Mouse (Mus musculus) intestine, embryonic 14.5 days (tissue): Measurements from ENCODE around the gene Ctss. TPM values are rescaled to one million over a fixed set of nuclear protein-coding genes. Genes with fewer than 3 reads are reported as not detected.

Experiments used
- ATAC-seq: fragments of 200-750 bp; cut with Nextera tagmentation; replicated peaks from 2 replicates; pipeline ENCODE4 v1.8.0; 2017; ENCODE audit warnings: low read depth, moderate number of reproducible peaks, moderate TSS enrichment, moderate library complexity; ENCODE audit not compliant: low FRiP score, low TSS enrichment
- DNase-seq: peaks from one replicate; pipeline ENCODE4 v3.0.0-alpha.2; 2018; ENCODE audit warnings: low spot score
- H3K27ac ChIP-seq: fragments of 300-500 bp; sonication (generic); 2 replicates; pipeline ENCODE4 v1.5.1; 2014; ENCODE audit warnings: low read depth, mild to moderate bottlenecking, control low read depth
- H3K27me3 ChIP-seq: fragments of 300-500 bp; sonication (generic); replicated peaks from 2 replicates; pipeline ENCODE4 v1.6.1; 2014; ENCODE audit warnings: low read length, control low read depth; ENCODE audit not compliant: control insufficient read depth, insufficient read depth
- H3K36me3 ChIP-seq: fragments of 300-500 bp; sonication (generic); 2 replicates; pipeline ENCODE4 v1.6.1; 2014; ENCODE audit warnings: low read length, control low read depth; ENCODE audit not compliant: control insufficient read depth, insufficient read depth
- H3K4me1 ChIP-seq: fragments of 300-500 bp; sonication (generic); replicated peaks from 2 replicates; pipeline ENCODE4 v1.6.1; 2014; ENCODE audit warnings: low read length, control low read depth, mixed read lengths; ENCODE audit not compliant: control insufficient read depth, insufficient read depth
- H3K4me2 ChIP-seq: fragments of 300-500 bp; sonication (generic); 2 replicates; pipeline ENCODE4 v1.6.1; 2014; ENCODE audit warnings: low read length
- H3K4me3 ChIP-seq: fragments of 300-500 bp; sonication (generic); 2 replicates; pipeline ENCODE4 v1.5.1; 2014; ENCODE audit warnings: low read depth, low read length, control low read depth, mixed read lengths
- H3K9ac ChIP-seq: fragments of 300-500 bp; sonication (generic); 2 replicates; pipeline ENCODE4 v1.6.1; 2014; ENCODE audit warnings: mild to moderate bottlenecking, low read length
- H3K9me3 ChIP-seq: fragments of 300-500 bp; sonication (generic); 2 replicates; pipeline ENCODE4 v1.6.1; 2016; ENCODE audit warnings: low read length, control low read depth; ENCODE audit not compliant: control insufficient read depth
- WGBS: fragments of 180-500 bp; shearing (Covaris S2); extraction: QIAGEN DNeasy Blood & Tissue Kit; methylation state at CpG from one replicate; pipeline ENCODE4 v1.1.7; 2014; 5-methylcytosine and 5-hydroxymethylcytosine counted together
- polyA plus RNA-seq: library from polyadenylated mRNA; unstranded; fragments of >200 nt; fragmentation: Nextera tagmentation; extraction: Ambion mirVana; gene quantifications from 2 replicates; pipeline ENCODE4 v1.2.1, GENCODE M21; 2014

Ctss gene
- polyA plus RNA-seq, 1 experiment from 2014 or later, result 26.6 TPM

DNA sequence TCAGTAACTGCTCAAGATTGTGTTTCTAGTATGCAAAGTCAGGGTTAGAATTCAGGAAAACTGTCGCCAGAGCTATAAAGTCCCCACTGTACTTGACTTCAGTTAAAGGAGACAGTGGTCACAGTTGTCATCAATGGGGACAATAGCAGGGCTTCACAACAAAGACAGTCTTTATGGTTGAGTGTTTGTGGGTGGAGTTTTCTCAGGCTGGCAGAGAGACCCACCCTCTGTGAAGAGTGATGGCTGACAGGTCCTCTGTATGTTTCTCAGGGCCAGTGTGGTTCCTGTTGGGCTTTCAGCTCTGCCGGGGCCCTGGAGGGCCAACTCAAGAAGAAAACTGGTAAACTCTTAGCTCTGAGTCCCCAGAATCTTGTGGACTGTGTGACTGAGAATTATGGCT is 24.3 kb upstream of the Ctss start:
- no peaks in the 10 kb centered on the region for H3K9me3 ChIP-seq
- WGBS, result 63% methylated on average over 2 of the region's 2 CpGs
- H3K27ac ChIP-seq, result no peak overlapping the region
- no peak overlapping the region for H3K4me2 ChIP-seq
- no peaks in the 10 kb centered on the region for H3K4me1 ChIP-seq
- no peaks in the 10 kb centered on the region for H3K27me3 ChIP-seq
- no peak overlapping the region for H3K9ac ChIP-seq
- ATAC-seq (no peak), DNase-seq (no peak)
- H3K4me3 ChIP-seq, result no peak overlapping the region
- no peaks in the 10 kb centered on the region for H3K36me3 ChIP-seq

- Histone ChIP-seq H3K4me3 (no peak overlapping the region), H3K9me3 (no peaks in the 10 kb centered on the region), H3K9ac (no peak overlapping the region), H3K4me2 (no peak overlapping the region), H3K27me3 (no peaks in the 10 kb centered on the region), H3K4me1 (no peaks in the 10 kb centered on the region), H3K36me3 (no peaks in the 10 kb centered on the region), H3K27ac (no peak overlapping the region)
- 75% methylated on average over 6 of the region's 6 CpGs for WGBS
- ATAC-seq (no peak), DNase-seq (no peak)
Observed at GRCm38 (mm10) chr3:95509348-95509747, 17.2 kb upstream of the Ctss start.

DNA sequence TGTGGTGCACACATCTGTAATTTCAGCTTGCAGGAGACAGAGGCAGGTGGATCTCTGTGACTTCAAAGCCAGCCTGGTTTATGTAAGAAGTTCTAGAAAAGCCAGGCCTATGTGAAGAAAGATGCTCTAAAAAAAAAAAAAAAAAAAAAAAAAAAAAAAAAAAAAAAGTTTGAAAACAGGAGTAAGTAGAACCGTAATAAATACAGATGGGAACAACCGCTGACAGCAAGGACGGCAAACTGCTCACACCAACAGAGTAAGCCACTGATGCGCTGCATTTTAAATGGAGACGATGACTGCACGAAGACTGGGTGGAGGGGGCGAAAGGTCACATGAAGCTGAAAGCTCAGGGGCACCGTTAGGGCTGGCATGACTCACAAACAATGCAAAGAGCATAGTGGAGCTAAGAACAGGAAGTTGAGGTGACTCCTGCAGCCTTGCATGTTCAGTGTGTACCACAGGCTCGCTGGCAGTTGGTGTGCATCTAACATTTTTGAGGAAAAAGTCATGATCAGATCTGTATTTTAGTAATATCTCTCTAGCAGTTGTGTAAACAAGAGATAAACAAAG is 14.9 kb upstream of the Ctss start:
- Histone ChIP-seq H3K4me1 (no peaks in the 10 kb centered on the region), H3K27me3 (no peaks in the 10 kb centered on the region), H3K4me2 (no peak overlapping the region), H3K9me3 (no peaks in the 10 kb centered on the region), H3K27ac (no peak overlapping the region), H3K4me3 (no peak overlapping the region), H3K36me3 (no peaks in the 10 kb centered on the region), H3K9ac (no peak overlapping the region)
- WGBS, result 69% methylated on average over 9 of the region's 9 CpGs
- DNase-seq (no peak), ATAC-seq (no peak)

DNA sequence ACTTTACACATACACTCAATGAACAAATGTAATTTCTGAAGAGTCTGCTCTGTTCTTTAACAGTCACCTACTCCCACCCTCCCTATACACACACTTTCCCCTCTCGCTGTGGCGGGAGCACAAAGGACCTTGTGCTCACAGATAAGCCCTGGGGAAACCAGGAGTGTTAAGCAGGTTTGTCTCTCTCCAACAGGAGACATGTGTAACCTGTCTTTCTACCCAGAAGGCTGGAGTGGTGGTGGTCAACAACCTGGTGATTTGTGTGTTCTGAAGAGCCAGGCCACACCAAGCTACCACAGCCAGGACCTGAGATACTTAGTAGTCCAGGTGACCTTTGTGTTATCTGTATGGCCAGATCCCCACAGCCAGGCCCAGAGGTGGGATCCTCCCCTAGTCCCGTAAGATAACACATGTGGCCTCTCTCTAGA is 10.0 kb upstream of the Ctss start:
- H3K4me3 ChIP-seq, result no peak overlapping the region
- no peaks in the 10 kb centered on the region for H3K9me3 ChIP-seq
- no peak overlapping the region for H3K4me2 ChIP-seq
- 0 out of 2 replicates have a peak, but pooled peaks have one; percentile 16 for ATAC-seq
- WGBS, result 85% methylated on average over 3 of the region's 3 CpGs
- no peak overlapping the region for H3K9ac ChIP-seq
- no peaks in the 10 kb centered on the region for H3K27me3 ChIP-seq
- no peak for DNase-seq
- H3K4me1 ChIP-seq, result peaks cover 3% of the 10 kb centered on the region; the same call in 1 of the 2 replicates
- no peaks in the 10 kb centered on the region for H3K36me3 ChIP-seq
- no peak overlapping the region for H3K27ac ChIP-seq

DNA sequence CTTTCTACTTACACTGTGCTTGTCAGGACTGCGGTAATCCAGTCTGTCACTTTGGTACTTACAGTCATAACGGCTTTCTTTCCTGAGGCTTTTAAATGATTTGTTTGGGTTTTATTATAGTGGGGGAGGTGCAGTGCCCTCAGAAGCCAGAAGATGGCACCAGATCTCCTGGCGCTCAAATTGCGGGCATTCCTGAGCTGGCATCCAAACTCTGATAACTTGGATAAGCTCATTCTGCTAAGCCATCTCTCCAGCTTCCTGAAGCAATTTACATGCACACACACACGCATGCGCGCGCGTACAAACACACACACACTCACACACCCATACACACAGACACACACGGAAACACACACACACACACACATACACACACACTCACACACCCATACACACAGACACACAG is 9.1 kb upstream of the Ctss start:
- H3K4me2 ChIP-seq, result peak overlapping the region; percentile 18; the same call in 1 of the 2 replicates
- no peaks in the 10 kb centered on the region for H3K27me3 ChIP-seq
- no peaks in the 10 kb centered on the region for H3K9me3 ChIP-seq
- ATAC-seq, result no peak; the same call in 1 of the 2 replicates
- WGBS, result 14% methylated on average over 10 of the region's 10 CpGs
- H3K4me1 ChIP-seq, result peaks cover 3% of the 10 kb centered on the region; the same call in 1 of the 2 replicates
- no peak overlapping the region for H3K9ac ChIP-seq
- DNase-seq, result peak; percentile 84
- no peak overlapping the region for H3K27ac ChIP-seq
- no peak overlapping the region for H3K4me3 ChIP-seq
- no peaks in the 10 kb centered on the region for H3K36me3 ChIP-seq

GRCm38 (mm10) chr3:95518891-95519290 is 7.7 kb upstream of the Ctss start:
- no peak overlapping the region for H3K4me2 ChIP-seq
- no peaks in the 10 kb centered on the region for H3K27me3 ChIP-seq
- no peaks in the 10 kb centered on the region for H3K9me3 ChIP-seq
- ATAC-seq (no peak), DNase-seq (no peak)
- H3K36me3 ChIP-seq, result no peaks in the 10 kb centered on the region
- no peak overlapping the region for H3K27ac ChIP-seq
- H3K4me1 ChIP-seq, result peaks cover 3% of the 10 kb centered on the region; the same call in 1 of the 2 replicates
- H3K9ac ChIP-seq, result no peak overlapping the region
- no peak overlapping the region for H3K4me3 ChIP-seq
- WGBS, result 79% methylated on average over 7 of the region's 7 CpGs

DNA sequence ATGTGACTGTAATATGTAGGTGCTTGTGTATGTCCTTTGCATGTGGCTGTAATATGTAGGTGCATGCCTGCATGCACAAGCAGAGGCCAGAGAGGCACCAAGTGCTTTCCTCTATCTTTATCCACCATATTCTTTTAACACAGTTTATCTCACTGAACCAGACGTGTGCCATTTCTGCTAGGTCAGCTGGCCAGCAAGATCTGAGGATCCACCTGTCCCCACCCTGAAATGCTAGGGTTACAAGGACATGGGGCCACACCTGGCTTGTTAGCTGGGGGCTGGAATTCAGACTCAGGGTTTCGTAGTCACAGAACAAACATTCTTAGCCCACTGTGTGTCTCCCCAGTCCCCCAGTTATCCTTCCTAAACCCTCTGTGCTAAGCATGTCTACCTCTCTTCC is 7.3 kb upstream of the Ctss start:
- no peak for ATAC-seq
- no peaks in the 10 kb centered on the region for H3K36me3 ChIP-seq

GRCm38 (mm10) chr3:95520100-95520499 is 6.5 kb upstream of the Ctss start:
- H3K4me2 ChIP-seq, result no peak overlapping the region
- H3K4me1 ChIP-seq, result peaks cover 3% of the 10 kb centered on the region; the same call in 1 of the 2 replicates
- no peaks in the 10 kb centered on the region for H3K36me3 ChIP-seq
- H3K27ac ChIP-seq, result no peak overlapping the region
- WGBS, result 75% methylated on average over 3 of the region's 3 CpGs
- no peaks in the 10 kb centered on the region for H3K9me3 ChIP-seq
- no peaks in the 10 kb centered on the region for H3K27me3 ChIP-seq
- no peak for DNase-seq
- H3K4me3 ChIP-seq, result no peak overlapping the region
- no peak for ATAC-seq
- H3K9ac ChIP-seq, result no peak overlapping the region

More for the DNA sequence above, 7.3 kb upstream of the Ctss start:
- Histone ChIP-seq H3K27me3 (no peaks in the 10 kb centered on the region), H3K27ac (no peak overlapping the region), H3K4me2 (no peak overlapping the region), H3K4me1 (peaks cover 3% of the 10 kb centered on the region; the same call in 1 of the 2 replicates), H3K9ac (no peak overlapping the region), H3K9me3 (no peaks in the 10 kb centered on the region), H3K4me3 (no peak overlapping the region)
- no peak for DNase-seq
- WGBS, result 54% methylated on average over 2 of the region's 2 CpGs

DNA sequence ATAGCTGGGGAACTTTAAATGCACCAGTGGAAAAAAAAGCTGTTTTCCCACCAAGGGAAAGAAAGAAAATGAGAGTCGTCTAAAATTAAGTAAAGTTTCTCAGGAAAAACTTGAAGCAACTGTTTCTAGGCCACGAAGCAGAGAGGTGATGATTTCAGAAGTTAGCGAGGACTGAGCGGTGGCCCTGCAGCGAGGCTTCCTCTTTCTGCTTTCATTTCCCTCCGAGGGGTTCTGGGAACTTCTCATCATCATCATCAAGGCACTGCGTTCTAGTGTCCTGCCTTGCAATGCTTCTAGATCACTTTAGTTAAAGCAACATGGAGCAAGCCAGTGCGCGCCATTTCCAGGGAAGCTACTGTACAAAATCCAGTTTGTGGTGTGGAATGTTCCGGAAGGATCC is 5.4 kb upstream of the Ctss start:
- DNase-seq, result no peak
- ATAC-seq, result no peak
- WGBS, result 89% methylated on average over 10 of the region's 10 CpGs

More for the DNA sequence above, 5.4 kb upstream of the Ctss start:
- Histone ChIP-seq H3K4me3 (no peak overlapping the region), H3K9ac (no peak overlapping the region), H3K4me1 (peaks cover 3% of the 10 kb centered on the region; the same call in 1 of the 2 replicates), H3K9me3 (no peaks in the 10 kb centered on the region), H3K36me3 (no peaks in the 10 kb centered on the region), H3K4me2 (no peak overlapping the region), H3K27me3 (no peaks in the 10 kb centered on the region), H3K27ac (no peak overlapping the region)
